Mouse (Mus musculus) cerebellum, postnatal 10 days (tissue): ENCODE measurements around the gene Kiss1r.
"Not testable (repeated sequence)": the region's sequence is repeated elsewhere in the genome, so short reads cannot be mapped to it uniquely, and the experiment has no call there.

Experiments
- DNase-seq, 2 experiments: peaks; one replicate each; pipeline ENCODE4 v3.0.0; 2021; ENCODE audit warnings: mixed read lengths in 2 of 2

The Kiss1r gene

DNA sequence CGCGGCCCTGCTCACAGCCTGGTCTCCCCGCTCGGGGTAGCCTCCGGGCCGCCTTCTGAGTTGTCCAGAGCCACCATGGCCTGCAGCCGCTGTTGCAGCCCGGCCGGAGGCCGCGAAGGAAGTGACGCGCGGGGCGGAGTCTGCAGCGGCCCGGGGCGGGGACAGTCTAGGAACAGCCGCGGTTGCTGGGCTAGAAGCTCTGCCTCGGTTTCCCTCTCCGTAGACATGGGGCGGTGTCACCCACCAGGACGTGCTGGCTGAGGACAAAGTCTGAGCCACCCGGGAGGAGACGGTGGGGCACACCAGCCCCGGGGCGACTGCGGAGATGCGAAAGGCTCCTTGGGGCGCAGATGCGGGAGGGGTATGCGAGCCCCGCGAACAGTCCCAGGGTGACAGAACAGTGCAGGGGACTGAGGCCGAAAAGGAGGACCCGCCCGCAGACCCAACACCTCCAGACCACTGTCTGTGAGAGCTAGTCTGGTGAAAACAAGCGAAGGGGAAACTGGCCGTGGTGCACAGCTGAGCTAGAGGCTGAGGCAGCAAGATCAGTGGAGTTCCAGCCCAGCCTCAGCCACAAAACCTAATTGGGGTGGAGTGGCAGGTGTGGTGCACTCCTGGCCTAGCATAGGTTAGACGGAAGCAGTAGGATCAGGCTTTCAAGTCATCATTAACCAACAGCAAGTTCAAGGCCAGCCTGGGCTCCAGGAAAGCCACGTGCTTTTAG, at the start of gene Kiss1r:
Gene Kiss1r (plus strand): TSS at position 164 of the 724 bp plus-strand sequence.
- peak; percentile 92 for DNase-seq

DNA sequence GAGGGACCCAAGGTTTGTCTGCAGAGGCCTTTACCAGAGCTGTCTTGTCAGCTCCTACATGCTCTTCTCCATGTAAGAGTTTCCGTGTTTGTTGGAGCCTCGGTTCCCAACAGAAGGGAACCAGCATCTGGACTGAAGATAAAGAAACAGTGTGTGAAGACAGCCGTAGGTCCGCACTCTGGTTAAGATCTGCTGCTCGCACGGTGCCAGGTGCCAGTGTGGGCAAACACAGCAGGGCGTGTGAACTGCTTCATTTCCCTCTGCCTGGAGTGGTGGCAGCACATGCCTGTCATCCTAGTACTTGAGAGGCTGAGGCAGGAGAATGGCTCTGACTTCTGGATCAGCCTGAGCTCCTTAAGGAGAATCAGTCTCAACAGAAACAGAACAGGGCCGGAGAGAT, 44.9 kb upstream of the Kiss1r start:
- no peak for DNase-seq

DNA sequence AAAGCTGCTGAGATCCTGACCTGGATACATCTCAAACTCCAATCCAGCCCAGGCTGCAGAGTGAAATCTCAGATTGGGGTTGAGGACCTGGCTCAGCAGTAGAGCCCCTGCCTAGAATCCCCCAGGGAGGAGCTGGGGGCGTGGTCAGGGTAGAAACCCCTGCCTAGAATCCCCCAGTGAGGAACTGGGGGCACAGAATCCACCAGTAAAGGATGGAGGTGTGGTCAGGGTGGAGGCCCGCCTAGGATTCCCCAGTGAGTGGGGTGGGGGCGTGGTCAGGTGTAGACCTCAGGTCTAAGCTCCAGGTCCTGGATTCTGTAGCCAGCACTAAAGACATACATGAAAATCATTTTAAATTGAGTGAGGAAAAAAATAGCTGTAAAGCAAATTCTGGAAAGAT, 43.9 kb upstream of the Kiss1r start:
- DNase-seq = peak; percentile 43 to 61

DNA sequence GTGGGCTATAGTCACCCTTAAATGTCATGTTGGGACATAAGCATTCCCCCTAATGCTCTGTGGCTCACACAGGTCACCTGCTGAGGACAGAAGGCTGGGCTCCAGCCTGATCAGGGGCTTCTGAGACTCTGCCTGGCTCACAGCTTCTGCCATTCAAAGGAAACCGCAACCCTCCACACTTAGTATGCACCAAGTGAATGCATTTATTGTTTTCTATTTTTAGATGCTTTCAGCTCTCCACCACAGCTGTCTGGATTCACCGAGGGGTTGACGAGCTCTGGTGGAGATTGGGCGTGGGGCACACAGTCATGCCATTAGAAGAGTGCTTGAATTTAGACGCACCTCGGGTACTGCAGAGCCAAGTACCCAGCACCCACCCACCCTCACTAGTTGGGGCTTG, 43.5 kb upstream of the Kiss1r start:
- DNase-seq = peak in 1 of 2 experiments; percentile 36

DNA sequence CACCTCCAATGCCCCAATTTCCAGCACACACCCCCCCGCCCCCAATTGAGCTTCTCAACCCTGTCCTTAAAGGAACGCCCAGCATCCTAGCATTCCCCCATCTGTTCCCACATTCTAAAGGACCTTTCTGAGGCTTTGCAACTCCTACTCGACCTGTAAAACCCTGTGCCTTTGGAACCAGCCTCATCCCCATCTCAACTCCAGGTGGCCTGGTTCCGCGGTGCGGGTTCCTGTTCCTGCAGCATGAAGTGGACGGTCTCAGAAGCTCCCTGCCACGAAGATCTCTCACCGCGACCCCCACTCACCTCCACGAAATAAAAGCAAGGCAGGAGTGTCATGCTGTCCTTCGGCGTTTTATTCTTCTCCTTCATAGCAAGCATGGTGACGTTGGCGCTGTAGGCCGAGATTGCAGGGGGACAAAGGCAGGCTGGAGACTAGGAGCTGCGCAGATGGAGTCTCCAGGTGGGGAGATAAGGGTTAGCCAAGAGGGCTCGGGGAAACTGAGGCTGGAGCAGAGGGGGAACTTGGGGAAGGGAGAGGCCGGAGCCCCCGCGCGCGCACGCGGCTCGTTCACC, 43.0 kb upstream of the Kiss1r start:
- peak in 1 of 2 experiments; percentile 39 for DNase-seq

GRCm38 (mm10) chr10:79874290-79874862, 42.4 kb upstream of the Kiss1r start, which contains the start of the genes Prtn3 and Plppr3:
Gene Prtn3 (plus strand): TSS chr10:79874476.
Gene Plppr3 (minus strand): TSS chr10:79874634.
- DNase-seq = peak; percentile 86 to 93

- DNase-seq = no peak
These were observed 39.6 kb upstream of the Kiss1r start for GRCm38 (mm10) chr10:79877174-79877573.

GRCm38 (mm10) chr10:79877757-79878156, 39.0 kb upstream of the Kiss1r start:
- DNase-seq = no peak

GRCm38 (mm10) chr10:79879527-79879926, 37.2 kb upstream of the Kiss1r start:
- no peak for DNase-seq

- DNase-seq = peak in 1 of 2 experiments; percentile 45
These were observed 36.0 kb upstream of the Kiss1r start for GRCm38 (mm10) chr10:79880721-79881120.

DNA sequence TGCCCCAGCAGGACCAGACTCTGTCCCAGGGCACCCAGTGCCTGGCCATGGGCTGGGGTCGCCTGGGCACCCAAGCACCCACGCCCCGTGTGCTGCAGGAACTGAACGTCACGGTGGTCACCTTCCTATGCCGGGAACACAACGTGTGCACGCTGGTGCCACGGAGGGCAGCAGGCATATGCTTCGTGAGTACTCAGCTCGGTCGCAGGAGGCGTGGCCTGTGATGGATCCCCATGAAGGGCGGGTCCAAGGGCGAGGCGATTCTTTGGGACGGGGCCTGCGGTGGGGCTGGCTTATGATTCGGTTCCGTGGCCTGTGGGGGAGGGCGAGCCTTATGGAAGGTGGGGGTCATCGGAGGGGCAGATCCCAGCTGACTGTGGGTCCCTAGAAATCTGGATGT, 34.8 kb upstream of the Kiss1r start:
- DNase-seq = peak in 1 of 2 experiments; percentile 43

- DNase-seq = peak; percentile 90 to 93
These were observed 33.3 kb upstream of the Kiss1r start for GRCm38 (mm10) chr10:79883297-79884084.

- peak; percentile 75 to 78 for DNase-seq
These were observed 32.3 kb upstream of the Kiss1r start for GRCm38 (mm10) chr10:79884446-79884845.

GRCm38 (mm10) chr10:79884938-79885337, 31.8 kb upstream of the Kiss1r start:
- DNase-seq = not testable (repeated sequence)

GRCm38 (mm10) chr10:79886054-79886453, 30.7 kb upstream of the Kiss1r start, which contains the start of gene Elane:
Gene Elane (plus strand): TSS chr10:79886247.
- no peak for DNase-seq

- DNase-seq = no peak
These were observed 30.2 kb upstream of the Kiss1r start for GRCm38 (mm10) chr10:79886611-79887010.

- DNase-seq = no peak
These were observed 27.4 kb upstream of the Kiss1r start for GRCm38 (mm10) chr10:79889386-79889785.

- DNase-seq = no peak
These were observed 26.1 kb upstream of the Kiss1r start, which contains the start of gene Cfd for GRCm38 (mm10) chr10:79890670-79891069. Gene Cfd (plus strand): TSS chr10:79890853.

GRCm38 (mm10) chr10:79892451-79893118, 24.2 kb upstream of the Kiss1r start:
- peak; percentile 94 to 95 for DNase-seq

GRCm38 (mm10) chr10:79896306-79896705, 20.5 kb upstream of the Kiss1r start:
- peak; percentile 63 to 68 for DNase-seq

DNA sequence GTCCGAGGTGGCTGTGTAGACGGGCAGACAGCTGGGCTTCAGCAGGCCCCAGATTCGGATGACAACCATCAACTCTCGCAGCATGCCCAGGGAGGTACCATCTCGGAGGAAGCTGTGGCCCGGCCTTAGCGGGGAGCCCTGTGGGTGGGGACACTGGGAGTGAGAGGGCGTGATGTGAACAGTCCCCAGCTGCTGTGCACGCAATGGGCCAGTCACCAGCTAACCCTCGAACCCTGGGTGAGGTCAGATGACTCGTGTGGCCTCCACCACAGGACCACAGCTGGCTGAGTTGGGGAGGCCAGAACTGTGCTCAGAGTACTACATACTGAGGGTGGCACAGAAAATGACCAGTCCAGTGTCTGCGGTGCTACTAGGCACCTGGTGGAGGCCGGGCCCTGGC, 20.0 kb upstream of the Kiss1r start:
- DNase-seq = no peak
